Mouse (Mus musculus): Measurements from ENCODE around the gene Dlg2.

Gene Dlg2

GRCm38 (mm10) chr7:90476313-90477245 is at the start of gene Dlg2:
TSS of gene Dlg2 (plus strand) at chr7:90476672.
- DNase-seq = peak; percentile 39

- peak; percentile 20 for DNase-seq
Measured at GRCm38 (mm10) chr7:90427006-90427405, 49.5 kb upstream of the Dlg2 start.

GRCm38 (mm10) chr7:90432221-90432620 is 44.3 kb upstream of the Dlg2 start:
- DNase-seq = no peak

- DNase-seq = no peak
Measured at GRCm38 (mm10) chr7:90440044-90440443, 36.4 kb upstream of the Dlg2 start.

GRCm38 (mm10) chr7:90442070-90442469 is 34.4 kb upstream of the Dlg2 start:
- DNase-seq = no peak

- DNase-seq = peak; percentile 99
Measured at GRCm38 (mm10) chr7:90442518-90443080, 33.9 kb upstream of the Dlg2 start, which contains the start of gene Crebzf. TSS of gene Crebzf (plus strand) at chr7:90442729.

GRCm38 (mm10) chr7:90443101-90444091 is 33.1 kb upstream of the Dlg2 start:
- peak; percentile 70 for DNase-seq

GRCm38 (mm10) chr7:90444206-90444605 is 32.3 kb upstream of the Dlg2 start:
- DNase-seq = no peak

- DNase-seq = no peak
Measured at GRCm38 (mm10) chr7:90456149-90456844, 20.2 kb upstream of the Dlg2 start.

GRCm38 (mm10) chr7:90456845-90457468 is 19.5 kb upstream of the Dlg2 start, which contains the start of gene Tmem126a:
TSS of gene Tmem126a (minus strand) at chr7:90457229.
- peak; percentile 91 for DNase-seq

- DNase-seq = peak; percentile 26
Measured at GRCm38 (mm10) chr7:90457517-90457916, 19.0 kb upstream of the Dlg2 start.

- DNase-seq = no peak
Measured at GRCm38 (mm10) chr7:90460330-90460729, 16.1 kb upstream of the Dlg2 start.

- peak; percentile 65 for DNase-seq
Measured at GRCm38 (mm10) chr7:90460930-90461329, 15.5 kb upstream of the Dlg2 start.

GRCm38 (mm10) chr7:90461441-90461840 is 15.0 kb upstream of the Dlg2 start:
- no peak for DNase-seq

GRCm38 (mm10) chr7:90473511-90473910 is 3.0 kb upstream of the Dlg2 start:
- DNase-seq = no peak

- peak; percentile 99 for DNase-seq
Measured at GRCm38 (mm10) chr7:90475793-90476312, 619 bp upstream of the Dlg2 start, which contains the start of gene Tmem126b. TSS of gene Tmem126b (minus strand) at chr7:90476001.

GRCm38 (mm10) chr7:90482607-90483006 is 6.1 kb downstream of the Dlg2 start:
- DNase-seq = no peak

GRCm38 (mm10) chr7:90508124-90508523 is 31.7 kb downstream of the Dlg2 start:
- no peak for DNase-seq

- no peak for DNase-seq
Measured at GRCm38 (mm10) chr7:90512293-90512692, 35.8 kb downstream of the Dlg2 start.

GRCm38 (mm10) chr7:90539481-90540402 is 63.3 kb downstream of the Dlg2 start:
- no peak for DNase-seq
